ENCODE assay signal across 26 mouse cellular contexts in the genomic region with DNA sequence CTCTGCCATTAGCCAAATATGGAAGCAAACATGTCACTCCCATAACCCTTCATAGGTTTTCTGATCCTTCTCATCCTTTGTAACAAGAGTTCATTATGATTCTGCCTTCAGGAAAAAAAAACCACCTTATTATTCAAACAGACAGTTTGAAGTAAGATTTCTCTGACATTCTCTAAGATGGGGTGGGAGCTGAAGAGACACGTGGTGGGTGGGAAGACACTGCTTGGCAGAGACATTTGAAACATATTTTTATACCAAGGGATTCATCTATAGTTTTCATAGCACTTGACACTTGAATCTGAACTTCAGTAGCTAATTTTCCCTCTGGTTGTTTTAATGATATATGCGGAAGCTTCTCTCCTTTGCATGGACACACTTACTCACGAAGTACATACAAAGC.
"Had no signal": no experiment of that assay in that cellular context is flagged by ENCODE, and none has a peak within 500 bp of the region (broad histone marks: within the 10 kb centered on the region; RNA-seq: fewer than 3 reads in every experiment).

No protein-coding gene starts in this region.

- H3K9me3 ChIP-seq: heart, embryonic 13.5 days; heart, embryonic 15.5 days; hindbrain, embryonic 13.5 days; intestine, embryonic 15.5 days; limb, embryonic 10.5 days; limb, embryonic 12.5 days; liver, embryonic 13.5 days had no signal

- H3K4me1 ChIP-seq: heart, embryonic 13.5 days; heart, embryonic 15.5 days; hindbrain, embryonic 13.5 days; intestine, embryonic 15.5 days; limb, embryonic 10.5 days; limb, embryonic 12.5 days; liver, embryonic 13.5 days had no signal

- H3K4me2 ChIP-seq: heart, embryonic 11.5 days; heart, embryonic 13.5 days; heart, embryonic 15.5 days; hindbrain, embryonic 13.5 days; intestine, embryonic 15.5 days; limb, embryonic 12.5 days; liver, embryonic 11.5 days; liver, embryonic 13.5 days had no signal

- ATAC-seq: hindbrain, embryonic 16.5 days; inflammation-experienced regulatory T-cells, adult 6 months; intestine, embryonic 15.5 days; intestine, postnatal 0 days had no signal

- H3K27me3 ChIP-seq: heart, embryonic 13.5 days; heart, embryonic 15.5 days; hindbrain, embryonic 13.5 days; intestine, embryonic 15.5 days; limb, embryonic 12.5 days; liver, embryonic 13.5 days had no signal

- H3K4me3 ChIP-seq: heart, adult 2 months; heart, embryonic 13.5 days; heart, embryonic 15.5 days; hindbrain, embryonic 13.5 days; intestine, embryonic 15.5 days; layer of hippocampus, adult 2 months; left cerebral cortex, adult 2 months; limb, embryonic 10.5 days; limb, embryonic 12.5 days; liver, embryonic 13.5 days had no signal

- H3K9ac ChIP-seq: heart, embryonic 13.5 days; heart, embryonic 15.5 days; hindbrain, embryonic 13.5 days; intestine, embryonic 15.5 days; limb, embryonic 12.5 days; liver, embryonic 13.5 days had no signal

- H3K36me3 ChIP-seq: heart, embryonic 13.5 days; heart, embryonic 15.5 days; hindbrain, embryonic 13.5 days; intestine, embryonic 15.5 days; limb, embryonic 10.5 days; limb, embryonic 12.5 days; liver, embryonic 13.5 days had no signal

- H3K27ac ChIP-seq: heart, adult 2 months; heart, embryonic 13.5 days; heart, embryonic 15.5 days; hindbrain, embryonic 13.5 days; intestine, embryonic 15.5 days; layer of hippocampus, adult 2 months; left cerebral cortex, adult 2 months; limb, embryonic 10.5 days; limb, embryonic 12.5 days; liver, embryonic 13.5 days had no signal

- DNase-seq: gastrocnemius, postnatal 14 days; gastrocnemius, postnatal 36 days; heart, adult 11 months; heart, adult 2 months; heart, postnatal 14 days; heart, postnatal 36 days; kidney, adult 18-20 months; kidney, adult 8-10 months; kidney, postnatal 10 days; kidney, postnatal 25 days; kidney, postnatal 4 days; liver; liver, embryonic 13.5 days had no signal
